Mouse (Mus musculus): Measurements from ENCODE around the gene Gna11.

Gene Gna11

GRCm38 (mm10) chr10:81545161-81545747 is at the start of gene Gna11:
Gene Gna11 (minus strand): TSS chr10:81545190.
- DNase-seq (ENCODE audit: low read depth, low spot score), result peak; percentile 98

- no peak for DNase-seq (ENCODE audit: low read depth, low spot score)
Measured at GRCm38 (mm10) chr10:81593935-81594334, 48.9 kb upstream of the Gna11 start.

- DNase-seq (ENCODE audit: low read depth, low spot score), result no peak
Measured at GRCm38 (mm10) chr10:81593223-81593622, 48.2 kb upstream of the Gna11 start.

GRCm38 (mm10) chr10:81592631-81593030 is 47.6 kb upstream of the Gna11 start:
- no peak for DNase-seq (ENCODE audit: low read depth, low spot score)

- no peak for DNase-seq (ENCODE audit: low read depth, low spot score)
Measured at GRCm38 (mm10) chr10:81591846-81592245, 46.9 kb upstream of the Gna11 start.

- no peak for DNase-seq (ENCODE audit: low read depth, low spot score)
Measured at GRCm38 (mm10) chr10:81588739-81589138, 43.7 kb upstream of the Gna11 start.

- no peak for DNase-seq (ENCODE audit: low read depth, low spot score)
Measured at GRCm38 (mm10) chr10:81583347-81583746, 38.4 kb upstream of the Gna11 start.

- DNase-seq (ENCODE audit: low read depth, low spot score), result no peak
Measured at GRCm38 (mm10) chr10:81580441-81581070, 35.6 kb upstream of the Gna11 start.

- no peak for DNase-seq (ENCODE audit: low read depth, low spot score)
Measured at GRCm38 (mm10) chr10:81579967-81580366, 35.0 kb upstream of the Gna11 start.

GRCm38 (mm10) chr10:81575695-81576094 is 30.7 kb upstream of the Gna11 start:
- DNase-seq (ENCODE audit: low read depth, low spot score), result no peak

- DNase-seq (ENCODE audit: low read depth, low spot score), result no peak
Measured at GRCm38 (mm10) chr10:81575208-81575631, 30.2 kb upstream of the Gna11 start.

GRCm38 (mm10) chr10:81574081-81575056 is 29.4 kb upstream of the Gna11 start, which contains the start of gene Tle2:
Gene Tle2 (plus strand): TSS chr10:81574561.
- DNase-seq (ENCODE audit: low read depth, low spot score), result no peak

- no peak for DNase-seq (ENCODE audit: low read depth, low spot score)
Measured at GRCm38 (mm10) chr10:81572975-81573374, 28.0 kb upstream of the Gna11 start.

GRCm38 (mm10) chr10:81572133-81572671 is 27.2 kb upstream of the Gna11 start:
- no peak for DNase-seq (ENCODE audit: low read depth, low spot score)

GRCm38 (mm10) chr10:81571501-81571876 is 26.5 kb upstream of the Gna11 start:
- peak; percentile 99 for DNase-seq (ENCODE audit: low read depth, low spot score)

- peak; percentile 78 for DNase-seq (ENCODE audit: low read depth, low spot score)
Measured at GRCm38 (mm10) chr10:81570831-81571500, 26.0 kb upstream of the Gna11 start.

GRCm38 (mm10) chr10:81570238-81570800 is 25.3 kb upstream of the Gna11 start:
- DNase-seq (ENCODE audit: low read depth, low spot score), result no peak

GRCm38 (mm10) chr10:81569507-81570237 is 24.7 kb upstream of the Gna11 start:
- DNase-seq (ENCODE audit: low read depth, low spot score), result no peak

- no peak for DNase-seq (ENCODE audit: low read depth, low spot score)
Measured at GRCm38 (mm10) chr10:81568381-81569191, 23.6 kb upstream of the Gna11 start.
